Mouse (Mus musculus) heart, embryonic 14.5 days (tissue): ENCODE measurements at regions not wholly inside any gene's neighbourhood (a gene's known extent, or its start where the extent isn't known, plus 50 kb on each side); places are given as distances from the start of the nearest gene placed in this dataset.

Source experiments
- ATAC-seq: fragments of 200-750 bp; cut with Nextera tagmentation; 2 replicates; pipeline ENCODE4 v1.8.0; 2017; ENCODE audit warnings: low read depth, moderate TSS enrichment; ENCODE audit not compliant: insufficient number of reproducible peaks, insufficient read depth, low FRiP score
- H3K27ac ChIP-seq, 2 experiments: fragments of 200-500 bp in 1 of 2; fragments of 300-500 bp in 1 of 2; sonication (generic) in 1 of 2; replicated peaks in 1 of 2; 2 replicates each; pipeline ENCODE4 v1.5.1; 2012 to 2014; ENCODE audit warnings: low read depth in 2 of 2, low read length in 2 of 2, control low read depth in 1 of 2, mild to moderate bottlenecking in 1 of 2, mixed read lengths in 1 of 2; ENCODE audit not compliant: control insufficient read depth in 1 of 2, insufficient read depth in 1 of 2
- H3K27me3 ChIP-seq: fragments of 300-500 bp; sonication (generic); 2 replicates; pipeline ENCODE4 v1.6.1; 2014; ENCODE audit warnings: mild to moderate bottlenecking, low read length, control low read depth; ENCODE audit not compliant: control insufficient read depth, insufficient read depth
- H3K36me3 ChIP-seq: fragments of 300-500 bp; sonication (generic); 2 replicates; pipeline ENCODE4 v1.6.1; 2014; ENCODE audit warnings: mild to moderate bottlenecking, control low read depth, low read length, mixed read lengths; ENCODE audit not compliant: control insufficient read depth, insufficient read depth
- H3K4me1 ChIP-seq, 2 experiments: fragments of 200-500 bp in 1 of 2; fragments of 300-500 bp in 1 of 2; sonication (generic) in 1 of 2; 2 replicates each; pipeline ENCODE4 v1.6.1; 2012 to 2014; ENCODE audit warnings: low read length in 2 of 2, control low read depth in 1 of 2, mixed read lengths in 1 of 2; ENCODE audit not compliant: control insufficient read depth in 2 of 2, insufficient read depth in 2 of 2
- H3K4me2 ChIP-seq: fragments of 300-500 bp; sonication (generic); 2 replicates; pipeline ENCODE4 v1.6.1; 2014; ENCODE audit warnings: mild to moderate bottlenecking, low read length
- H3K4me3 ChIP-seq, 2 experiments: fragments of 200-500 bp in 1 of 2; fragments of 300-500 bp in 1 of 2; sonication (generic) in 1 of 2; 2 replicates each; pipeline ENCODE4 v1.5.1; 2012 to 2014; ENCODE audit warnings: low read length in 2 of 2, mild to moderate bottlenecking in 2 of 2, control low read depth in 1 of 2, low read depth in 1 of 2, moderate library complexity in 1 of 2; ENCODE audit not compliant: control insufficient read depth in 1 of 2, insufficient read depth in 1 of 2
- H3K9ac ChIP-seq: fragments of 300-500 bp; sonication (generic); 2 replicates; pipeline ENCODE4 v1.6.1; 2014; ENCODE audit warnings: mild to moderate bottlenecking, low read length
- H3K9me3 ChIP-seq: fragments of 300-500 bp; sonication (generic); 2 replicates; pipeline ENCODE4 v1.6.1; 2016; ENCODE audit warnings: low read length, control low read depth; ENCODE audit not compliant: control insufficient read depth
- WGBS: fragments of 180-500 bp; shearing (Covaris S2); extraction: QIAGEN DNeasy Blood & Tissue Kit; methylation state at CpG from one replicate; pipeline ENCODE4 v1.1.7; 2014; 5-methylcytosine and 5-hydroxymethylcytosine counted together

GRCm38 (mm10) chr8:12023669-12024390 is 183.6 kb downstream of the Tex29 start:
- Histone ChIP-seq H3K27me3 (no peaks in the 10 kb centered on the region), H3K27ac (no peak overlapping the region), H3K9me3 (0 out of 2 replicates have a peak, but pooled peaks cover 7% of the 10 kb centered on the region), H3K4me2 (no peak overlapping the region), H3K9ac (no peak overlapping the region), H3K4me3 (no peak overlapping the region), H3K4me1 (no peaks in the 10 kb centered on the region), H3K36me3 (no peaks in the 10 kb centered on the region)
- WGBS = 72% methylated on average over 4 of the region's 4 CpGs
- no peak for ATAC-seq

DNA sequence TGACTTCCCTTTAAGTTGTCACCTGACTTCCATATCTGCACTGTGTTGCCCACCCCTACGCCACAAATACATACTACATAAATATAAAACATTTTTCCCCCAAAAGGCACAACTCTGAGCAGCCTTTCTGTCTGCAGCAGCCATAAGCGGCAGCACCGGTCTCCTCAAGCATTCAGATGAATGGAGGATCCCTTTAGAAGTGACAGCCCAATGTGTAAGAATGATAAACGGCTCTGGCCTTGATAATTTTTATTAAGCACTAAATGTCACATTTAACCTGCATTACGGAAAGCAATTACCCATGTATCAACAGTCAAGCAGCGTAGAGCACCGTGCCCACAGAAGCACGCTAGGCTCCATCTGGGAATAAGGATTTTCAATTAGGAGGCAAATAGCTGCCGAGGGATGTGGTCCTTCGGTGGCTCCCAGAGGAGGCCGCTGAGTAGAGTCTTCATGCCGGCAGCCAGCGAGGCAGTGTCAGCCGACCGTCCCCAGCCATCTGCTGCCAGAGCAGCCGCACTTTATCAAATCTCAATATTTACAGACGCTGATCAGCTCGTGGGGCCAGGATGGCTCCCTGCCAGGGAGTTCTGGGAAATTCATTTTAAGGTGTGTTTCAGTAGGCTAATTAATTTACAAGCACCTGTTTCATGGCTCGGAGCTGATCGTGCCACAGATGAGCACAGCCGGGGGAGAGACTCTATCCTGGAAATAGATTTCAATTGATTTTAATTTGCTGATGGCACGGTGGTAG is 190.3 kb downstream of the Tex29 start:
- no peaks in the 10 kb centered on the region for H3K9me3 ChIP-seq
- H3K4me2 ChIP-seq = no peak overlapping the region
- H3K9ac ChIP-seq = no peak overlapping the region
- no peaks in the 10 kb centered on the region for H3K36me3 ChIP-seq
- H3K4me1 ChIP-seq = peaks cover 6 to 10% of the 10 kb centered on the region in 2 experiments; a peak in 3 of 4 replicates
- no peak overlapping the region for H3K4me3 ChIP-seq
- H3K27ac ChIP-seq = no peak overlapping the region
- no peak for ATAC-seq
- 74% methylated on average over 22 of the region's 22 CpGs for WGBS
- H3K27me3 ChIP-seq = no peaks in the 10 kb centered on the region

GRCm38 (mm10) chr8:12031796-12032195 is 191.5 kb downstream of the Tex29 start:
- Histone ChIP-seq H3K4me1 (peaks cover 6 to 10% of the 10 kb centered on the region in 2 experiments; a peak in 3 of 4 replicates), H3K36me3 (no peaks in the 10 kb centered on the region), H3K9ac (no peak overlapping the region), H3K9me3 (no peaks in the 10 kb centered on the region), H3K27me3 (no peaks in the 10 kb centered on the region), H3K4me2 (no peak overlapping the region), H3K27ac (no peak overlapping the region), H3K4me3 (no peak overlapping the region)
- peak; percentile 34; the same call in 1 of the 2 replicates for ATAC-seq
- 12% methylated on average over 3 of the region's 3 CpGs for WGBS

DNA sequence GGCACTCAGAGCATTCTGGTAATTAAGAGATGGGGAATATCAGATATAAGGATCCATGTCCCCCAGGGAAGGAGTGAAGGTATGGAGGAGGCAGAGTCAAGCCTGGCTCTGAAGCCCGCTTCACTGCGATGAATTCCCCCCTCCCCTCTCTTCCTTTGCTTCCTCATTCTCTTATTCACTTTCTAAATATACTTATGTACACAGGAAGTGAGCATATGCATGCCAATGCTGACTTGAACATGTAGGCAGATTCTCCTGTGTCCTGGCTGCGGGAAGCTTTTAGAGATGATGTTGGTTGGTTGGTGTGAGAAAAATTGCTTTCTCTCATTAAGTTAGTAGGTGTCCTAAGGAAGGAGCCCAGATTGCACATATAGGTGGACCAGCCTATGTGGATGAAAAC is 192.1 kb downstream of the Tex29 start:
- Histone ChIP-seq H3K36me3 (no peaks in the 10 kb centered on the region), H3K4me2 (no peak overlapping the region), H3K4me3 (no peak overlapping the region), H3K27me3 (no peaks in the 10 kb centered on the region), H3K9ac (no peak overlapping the region), H3K27ac (no peak overlapping the region), H3K9me3 (no peaks in the 10 kb centered on the region), H3K4me1 (peaks cover 6 to 10% of the 10 kb centered on the region in 2 experiments; a peak in 3 of 4 replicates)
- ATAC-seq = no peak
- 52% methylated on average over 3 of the region's 3 CpGs for WGBS

DNA sequence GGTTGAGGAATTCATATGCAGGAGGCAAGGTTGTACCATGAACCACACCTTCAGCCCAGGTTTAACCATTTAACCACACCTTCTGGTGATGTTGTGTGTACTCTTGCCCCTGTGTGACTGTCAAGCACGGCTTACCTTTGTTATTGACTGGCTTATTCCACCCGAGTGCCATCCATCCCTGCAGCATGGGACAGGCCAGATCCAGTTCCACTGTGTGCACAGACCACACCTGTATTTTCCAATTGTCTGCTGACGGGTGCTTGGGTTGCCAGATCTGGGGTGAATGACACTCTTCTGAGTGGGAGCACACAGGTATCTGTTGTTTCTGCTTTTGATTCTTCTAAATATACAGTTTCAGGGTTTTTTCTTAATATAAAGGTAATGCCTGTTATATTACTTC is 196.1 kb downstream of the Tex29 start:
- no peak overlapping the region for H3K4me2 ChIP-seq
- peaks cover 2 to 16% of the 10 kb centered on the region in 2 experiments for H3K4me1 ChIP-seq
- no peak for ATAC-seq
- no peaks in the 10 kb centered on the region for H3K9me3 ChIP-seq
- H3K4me3 ChIP-seq = no peak overlapping the region
- H3K27ac ChIP-seq = no peak overlapping the region
- no peaks in the 10 kb centered on the region for H3K36me3 ChIP-seq
- H3K9ac ChIP-seq = no peak overlapping the region
- 78% methylated on average over 3 of the region's 3 CpGs for WGBS
- no peaks in the 10 kb centered on the region for H3K27me3 ChIP-seq

GRCm38 (mm10) chr8:12040924-12041323 is 200.7 kb downstream of the Tex29 start:
- no peak overlapping the region for H3K4me3 ChIP-seq
- H3K27ac ChIP-seq = peak overlapping the region in 1 of 2 experiments; percentile 28; a peak in 1 of 4 replicates
- no peak for ATAC-seq
- no peaks in the 10 kb centered on the region for H3K27me3 ChIP-seq
- H3K4me1 ChIP-seq = peaks cover 12 to 21% of the 10 kb centered on the region in 2 experiments
- H3K4me2 ChIP-seq = peak overlapping the region; percentile 29
- no peaks in the 10 kb centered on the region for H3K9me3 ChIP-seq
- WGBS = 64% methylated on average over 3 of the region's 3 CpGs
- H3K9ac ChIP-seq = no peak overlapping the region
- no peaks in the 10 kb centered on the region for H3K36me3 ChIP-seq

DNA sequence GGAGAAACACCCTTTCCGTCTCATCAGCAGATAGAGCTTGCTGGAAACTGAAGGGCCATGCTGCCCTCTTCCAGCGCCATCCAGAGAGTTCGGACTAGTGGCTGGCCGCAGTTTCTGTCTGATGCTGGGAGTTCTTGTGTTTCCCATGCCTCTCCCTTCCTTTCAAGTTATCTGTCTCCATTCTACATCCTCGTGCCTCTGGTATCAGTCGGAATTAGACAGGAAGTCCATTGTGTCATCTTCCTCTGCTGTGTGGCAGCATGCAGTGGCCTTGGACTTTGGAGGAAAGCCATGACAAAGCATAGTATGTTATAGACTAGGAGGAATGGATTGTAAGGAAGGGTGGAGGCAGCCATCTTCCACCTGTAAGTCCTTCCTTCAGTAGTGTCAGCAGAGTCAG is 201.4 kb downstream of the Tex29 start:
- 0 out of 2 replicates have a peak, but pooled peaks have one; percentile 40 for ATAC-seq
- H3K27ac ChIP-seq = peak overlapping the region; percentile 13 to 28; a peak in 3 of 4 replicates
- H3K4me1 ChIP-seq = peaks cover 12 to 21% of the 10 kb centered on the region in 2 experiments
- H3K4me2 ChIP-seq = peak overlapping the region; percentile 29
- no peaks in the 10 kb centered on the region for H3K9me3 ChIP-seq
- no peak overlapping the region for H3K9ac ChIP-seq
- H3K27me3 ChIP-seq = no peaks in the 10 kb centered on the region
- no peaks in the 10 kb centered on the region for H3K36me3 ChIP-seq
- 48% methylated on average over 6 of the region's 6 CpGs for WGBS
- no peak overlapping the region for H3K4me3 ChIP-seq
